Mouse (Mus musculus): ENCODE measurements around the gene Zfp874a.
"Not testable (repeated sequence)": the region's sequence is repeated elsewhere in the genome, so short reads cannot be mapped to it uniquely, and the experiment has no call there.

The Zfp874a gene

GRCm38 (mm10) chr13:67376255-67376654 lies 75.2 kb downstream of the Zfp874a start:
- not testable (repeated sequence) for DNase-seq (ENCODE audit: low spot score in 2 of 2)

- DNase-seq (ENCODE audit: low spot score in 2 of 2) = peak; percentile 62 to 70
Observed at GRCm38 (mm10) chr13:67375050-67375911, 76.1 kb downstream of the Zfp874a start, which contains the start of the genes Gm28041 and Zfp456. Gene Gm28041, minus strand, starts transcription at chr13:67375733. Gene Zfp456, minus strand, starts transcription at chr13:67375810.

All from spleen, postnatal 4 days (tissue).